Mouse (Mus musculus) ES-E14 (cell line): ENCODE data around the gene Gna12. TPM values are rescaled to one million over a fixed set of nuclear protein-coding genes. Genes with fewer than 3 reads are reported as not detected.

Experiments used
- DNase-seq: peaks from one replicate; pipeline ENCODE4 v3.0.0-alpha.2; 2013; ENCODE audit warnings: low read depth, low spot score
- H3K27ac ChIP-seq: 2 replicates; pipeline ENCODE4 v1.5.1; 2012; ENCODE audit warnings: low read depth, mild to moderate bottlenecking, low read length, moderate library complexity, mixed read lengths; ENCODE audit not compliant: poor library complexity, insufficient read depth, severe bottlenecking
- H3K36me3 ChIP-seq: 2 replicates; pipeline ENCODE4 v1.6.1; 2012; ENCODE audit warnings: mild to moderate bottlenecking, low read length, moderate library complexity, mixed read lengths; ENCODE audit not compliant: control insufficient read depth, poor library complexity, insufficient read depth, severe bottlenecking
- H3K4me1 ChIP-seq, 2 experiments: fragments of 150-350 bp in 1 of 2; sonication (generic) in 1 of 2; 2 replicates each; pipeline ENCODE4 v1.6.1; 2012; ENCODE audit warnings: low read length in 2 of 2, mild to moderate bottlenecking in 1 of 2, mixed read lengths in 1 of 2; ENCODE audit not compliant: control insufficient read depth in 2 of 2, insufficient read depth in 2 of 2, poor library complexity in 1 of 2
- H3K4me3 ChIP-seq, 2 experiments: fragments of 150-350 bp in 1 of 2; sonication (generic) in 1 of 2; 2 replicates each; pipeline ENCODE4 v1.5.1; 2012; ENCODE audit warnings: low read length in 2 of 2, low read depth in 1 of 2, mild to moderate bottlenecking in 1 of 2, mixed read lengths in 1 of 2; ENCODE audit not compliant: insufficient read depth in 1 of 2, poor library complexity in 1 of 2, severe bottlenecking in 1 of 2
- H3K9ac ChIP-seq: 2 replicates; pipeline ENCODE4 v1.6.1; 2012; ENCODE audit warnings: low read depth, mild to moderate bottlenecking, low read length, mixed read lengths; ENCODE audit not compliant: poor library complexity, insufficient read depth, severe bottlenecking
- H3K9me3 ChIP-seq: fragments of 150-350 bp; sonication (generic); 2 replicates; pipeline ENCODE4 v1.6.1; 2012; ENCODE audit warnings: low read depth, mild to moderate bottlenecking, low read length; ENCODE audit not compliant: control insufficient read depth, insufficient read depth
- CHD2 ChIP-seq: IDR thresholded peaks from 2 replicates; pipeline ENCODE4 v1.6.1; 2014; ENCODE audit warnings: mild to moderate bottlenecking, low read depth, low read length, inconsistent platforms
- HCFC1 ChIP-seq: IDR thresholded peaks from 2 replicates; pipeline ENCODE4 v1.6.1; 2012; ENCODE audit warnings: low read length, inconsistent platforms, borderline replicate concordance; ENCODE audit not compliant: insufficient read depth
- MAFK ChIP-seq: IDR thresholded peaks from 2 replicates; pipeline ENCODE4 v1.6.1; 2014; ENCODE audit warnings: mild to moderate bottlenecking, low read depth, low read length, inconsistent platforms; ENCODE audit not compliant: insufficient read depth
- ZC3H11A ChIP-seq: IDR thresholded peaks from 2 replicates; pipeline ENCODE4 v1.6.1; 2012; ENCODE audit warnings: low read depth, mild to moderate bottlenecking, inconsistent platforms, low read length, borderline replicate concordance
- ZNF384 ChIP-seq: IDR thresholded peaks from 2 replicates; pipeline ENCODE4 v1.6.1; 2012; ENCODE audit warnings: low read depth, low read length, inconsistent platforms
- in situ Hi-C, 2 experiments: fragments of 600-800 bp; cut with MboI; formaldehyde crosslinking; loops; one replicate each; pipeline ENCODE4 v1.15.1; 2025; ENCODE audit warnings: low sequenced_read_pairs in 2 of 2, inconsistent platforms in 1 of 2; ENCODE audit not compliant: unreplicated experiment in 2 of 2
- total RNA-seq: library from RNA; depleted of rRNA; stranded (reverse); fragments of 300-350 nt; gene quantifications from 2 replicates; pipeline ENCODE4 v1.2.3, GENCODE M21; 2012; rRNA removed

Gene Gna12
- total RNA-seq: 40.9 and 50.4 TPM in 2 replicates

DNA sequence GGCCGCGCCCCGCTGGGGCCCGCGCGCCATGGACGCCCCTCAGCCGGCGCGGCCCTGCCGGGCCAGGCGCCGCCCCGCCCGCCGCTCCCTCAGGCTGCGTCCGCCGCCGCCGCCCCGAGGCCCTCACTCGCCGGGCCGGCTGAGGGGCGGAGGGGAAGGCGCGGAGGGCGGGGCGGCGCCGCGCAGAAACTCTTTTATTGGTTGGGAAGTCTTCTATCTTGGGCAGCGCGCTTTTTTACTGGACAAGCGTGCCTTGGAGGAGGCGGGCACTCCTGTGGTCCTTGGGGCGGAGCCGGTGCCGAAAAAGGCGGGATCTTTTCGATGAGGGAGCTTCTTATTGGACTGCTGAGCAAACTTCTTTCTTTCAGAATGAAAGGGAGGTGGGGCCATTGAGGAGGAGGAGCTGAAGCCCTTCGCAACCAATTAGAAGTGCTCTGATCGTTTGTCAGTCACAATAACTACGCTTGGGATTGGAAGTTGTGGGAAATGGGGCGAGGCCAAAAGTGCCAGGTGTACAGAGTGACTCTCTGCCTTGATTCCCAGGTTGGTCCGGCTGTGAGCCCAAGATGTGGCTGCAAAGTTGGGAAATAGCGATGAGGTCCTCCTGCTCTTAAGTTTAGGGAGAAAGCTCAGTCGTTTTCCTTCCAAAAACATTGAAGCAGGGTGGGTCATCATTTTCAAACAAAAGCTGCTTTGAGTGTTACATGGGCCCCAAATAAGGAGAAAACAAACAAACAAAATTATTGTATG lies at the start of gene Gna12:
Gene Gna12, minus strand, starts transcription at position 118 of the 750 bp plus-strand sequence.
- peak; percentile 99 for DNase-seq
- H3K9me3 ChIP-seq: no peaks in the 10 kb centered on the region
- H3K27ac ChIP-seq: no peak within 1 kb of the TSS
- peak within 1 kb of the TSS; percentile 86 for H3K9ac ChIP-seq
- H3K4me1 ChIP-seq: peaks cover 0 to 8% of the 10 kb centered on the region in 2 experiments; a peak in 1 of 4 replicates
- no peak for TF ChIP-seq MAFK
- TF ChIP-seq HCFC1: no peak
- no peak for TF ChIP-seq ZNF384
- peak; percentile 72; the same call in 1 of the 2 replicates for TF ChIP-seq CHD2
- no peak for TF ChIP-seq ZC3H11A
- H3K4me3 ChIP-seq: peak within 1 kb of the TSS; percentile 87 to 97
- no peaks in the 10 kb centered on the region for H3K36me3 ChIP-seq
- in situ Hi-C loops: no loop called here

DNA sequence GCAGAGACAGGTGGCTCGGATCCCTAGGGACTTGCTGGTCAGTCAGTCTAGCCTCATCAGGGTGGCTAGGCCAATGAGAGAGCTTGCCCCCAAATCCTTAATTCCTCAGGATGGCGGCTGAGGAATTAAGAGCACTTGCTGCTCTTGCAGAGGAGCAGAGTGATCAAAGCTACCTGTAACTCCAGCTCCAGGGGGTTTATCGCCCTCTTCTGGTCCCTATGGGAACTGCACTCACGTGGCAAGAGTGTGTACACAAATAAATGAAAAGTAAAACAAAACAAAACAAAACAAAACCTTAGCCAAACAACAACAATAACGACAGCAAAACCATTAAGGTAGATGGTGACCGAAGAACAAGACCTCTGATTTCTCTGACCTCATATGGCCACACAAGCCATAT lies 48.4 kb upstream of the Gna12 start:
- H3K36me3 ChIP-seq: no peaks in the 10 kb centered on the region
- DNase-seq: peak; percentile 67
- in situ Hi-C loops: no loop called here
- no peak overlapping the region for H3K27ac ChIP-seq
- TF ChIP-seq MAFK (no peak), HCFC1 (no peak), CHD2 (no peak), ZC3H11A (no peak), ZNF384 (no peak)
- peaks cover 2 to 16% of the 10 kb centered on the region in 2 experiments; a peak in 2 of 4 replicates for H3K4me1 ChIP-seq
- H3K4me3 ChIP-seq: no peak overlapping the region
- H3K9ac ChIP-seq: no peak overlapping the region
- no peaks in the 10 kb centered on the region for H3K9me3 ChIP-seq

DNA sequence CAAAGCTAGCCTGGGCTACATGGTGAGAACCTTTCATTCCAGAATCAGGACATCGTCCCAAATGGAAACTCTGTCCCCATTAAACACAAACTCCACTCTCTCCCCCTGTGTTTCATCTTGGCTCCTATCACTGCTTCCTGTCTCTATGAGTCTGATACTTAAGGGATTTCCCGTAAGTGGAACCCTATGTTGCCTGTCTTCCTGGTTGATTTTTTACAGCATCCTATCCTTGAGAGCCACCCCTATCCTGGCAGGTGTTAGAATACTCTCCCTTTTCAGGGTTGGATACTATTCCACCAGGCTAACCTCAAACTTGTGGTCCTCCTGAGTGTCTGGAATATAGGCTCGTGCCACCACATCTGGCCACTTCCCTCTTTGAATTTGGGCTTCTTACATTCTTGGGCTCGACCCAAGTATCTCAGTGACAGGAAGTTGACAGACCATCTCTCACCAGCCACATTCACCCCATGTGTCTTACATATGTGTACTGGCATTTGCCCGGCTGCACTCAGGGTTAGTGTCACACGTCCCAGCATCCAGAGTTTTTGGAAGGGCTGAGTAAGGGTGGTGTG lies 43.6 kb upstream of the Gna12 start:
- TF ChIP-seq ZC3H11A (no peak), HCFC1 (no peak), ZNF384 (no peak), MAFK (no peak)
- H3K9me3 ChIP-seq: no peaks in the 10 kb centered on the region
- no peak overlapping the region for H3K9ac ChIP-seq
- no peak for DNase-seq
- in situ Hi-C loops: no loop called here
- H3K27ac ChIP-seq: no peak overlapping the region
- no peak overlapping the region for H3K4me3 ChIP-seq
- no peaks in the 10 kb centered on the region for H3K36me3 ChIP-seq
- peaks cover 0 to 8% of the 10 kb centered on the region in 2 experiments; a peak in 1 of 4 replicates for H3K4me1 ChIP-seq

DNA sequence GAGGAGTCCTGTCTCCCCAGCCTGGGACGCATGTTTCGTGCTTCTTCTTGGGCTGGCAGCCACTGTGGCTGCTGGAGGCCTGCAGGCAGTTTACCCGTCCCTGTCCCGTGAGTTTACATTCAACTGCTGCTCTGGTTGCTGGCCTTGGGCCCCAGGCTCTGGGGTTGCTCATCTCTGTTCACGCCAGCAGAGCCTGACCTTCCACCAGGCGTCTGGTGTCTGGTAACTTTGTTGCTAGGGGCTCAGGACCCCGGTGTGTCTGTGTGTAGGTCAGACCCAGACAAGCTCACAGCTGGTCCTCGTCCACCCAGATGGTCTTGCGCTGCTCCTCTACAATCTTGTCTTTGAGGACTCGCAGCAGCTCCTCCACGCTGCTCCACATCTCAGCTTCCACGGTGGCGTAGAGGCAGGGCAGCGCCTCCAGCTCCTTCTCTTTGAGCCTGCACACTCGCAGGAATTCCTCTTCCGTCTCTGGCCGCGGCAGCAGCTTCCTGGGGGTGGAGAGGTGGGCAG lies 42.9 kb upstream of the Gna12 start:
- no peak overlapping the region for H3K9ac ChIP-seq
- H3K4me3 ChIP-seq: peak overlapping the region in 1 of 2 experiments; percentile 3; a peak in 1 of 4 replicates
- no peak for DNase-seq
- peaks cover 0 to 6% of the 10 kb centered on the region in 2 experiments; a peak in 1 of 4 replicates for H3K4me1 ChIP-seq
- in situ Hi-C loops: no loop called here
- no peaks in the 10 kb centered on the region for H3K9me3 ChIP-seq
- no peak overlapping the region for H3K27ac ChIP-seq
- no peaks in the 10 kb centered on the region for H3K36me3 ChIP-seq
- no peak for TF ChIP-seq CHD2
- no peak for TF ChIP-seq MAFK
- no peak for TF ChIP-seq ZNF384
- TF ChIP-seq ZC3H11A: no peak
- no peak for TF ChIP-seq HCFC1
